Mouse (Mus musculus): ENCODE results near the gene Gfy. TPM values are rescaled to one million over a fixed set of nuclear protein-coding genes. Genes with fewer than 3 reads are reported as not detected.

Gene Gfy
- polyA plus RNA-seq (2016; fragmentation: Nextera tagmentation; extraction: Ambion mirVana), result not detected in 2 replicates

DNA sequence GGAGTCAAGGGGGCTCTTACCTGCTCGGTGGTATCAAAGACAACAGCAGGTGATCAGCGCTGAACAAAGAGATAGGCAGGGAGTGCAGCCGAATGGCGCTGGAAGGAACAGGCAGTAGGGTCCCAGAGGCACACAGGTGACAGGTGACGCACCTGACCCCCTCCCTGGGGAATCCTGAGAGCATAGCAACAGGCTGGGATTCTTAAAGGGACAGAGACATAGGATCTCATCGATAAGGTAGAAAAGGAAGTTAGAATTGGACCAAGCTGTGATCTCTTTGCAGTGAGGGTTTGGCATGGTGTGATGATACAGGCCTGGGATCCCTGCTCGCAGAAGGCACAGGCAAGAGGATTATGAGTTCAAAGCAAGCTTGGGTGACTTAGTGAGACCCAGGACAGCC lies at the start of gene Gfy:
Gfy (minus strand) TSS at position 101 of the 400 bp plus-strand sequence.
- Histone ChIP-seq H3K27ac (ENCODE audit: poor library complexity, severe bottlenecking) (no peak within 1 kb of the TSS), H3K27me3 (replicated peaks) (peaks cover 98% of the 10 kb centered on the region), H3K9me3 (replicated peaks) (no peaks in the 10 kb centered on the region), H3K4me3 (no peak within 1 kb of the TSS), H3K9ac (no peak within 1 kb of the TSS), H3K4me2 (no peak within 1 kb of the TSS), H3K36me3 (no peaks in the 10 kb centered on the region), H3K4me1 (replicated peaks) (peaks cover 38% of the 10 kb centered on the region)
- ATAC-seq (ENCODE audit: insufficient number of reproducible peaks, low FRiP score), result no peak
- WGBS, result 33% methylated on average over 7 of the region's 7 CpGs

DNA sequence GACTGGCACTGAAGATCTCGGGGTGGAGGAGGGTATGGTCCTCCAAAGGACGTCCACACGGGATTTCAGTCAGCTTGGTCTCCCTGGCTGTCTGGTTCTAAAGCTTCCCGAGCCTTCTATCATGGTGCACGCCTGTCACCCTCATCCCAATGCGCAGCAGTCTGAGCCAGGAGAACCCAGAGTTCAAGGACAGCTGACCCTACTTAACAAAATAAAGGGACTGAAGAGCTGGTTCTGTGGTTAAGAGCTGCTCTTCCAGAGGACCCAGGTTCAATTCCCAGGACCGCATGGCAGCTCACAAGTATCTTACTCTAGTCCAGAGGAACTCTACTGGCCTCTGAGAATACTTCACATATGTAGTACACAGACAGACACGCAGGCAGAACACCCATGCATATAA lies 49.7 kb upstream of the Gfy start:
- Histone ChIP-seq H3K27ac (ENCODE audit: poor library complexity, severe bottlenecking) (no peak overlapping the region), H3K4me1 (replicated peaks) (peaks cover 30% of the 10 kb centered on the region), H3K4me3 (no peak overlapping the region), H3K9ac (no peak overlapping the region), H3K4me2 (no peak overlapping the region), H3K9me3 (replicated peaks) (no peaks in the 10 kb centered on the region), H3K27me3 (replicated peaks) (no peaks in the 10 kb centered on the region), H3K36me3 (peaks cover 90% of the 10 kb centered on the region)
- WGBS, result 86% methylated on average over 8 of the region's 8 CpGs
- ATAC-seq (ENCODE audit: insufficient number of reproducible peaks, low FRiP score), result no peak

DNA sequence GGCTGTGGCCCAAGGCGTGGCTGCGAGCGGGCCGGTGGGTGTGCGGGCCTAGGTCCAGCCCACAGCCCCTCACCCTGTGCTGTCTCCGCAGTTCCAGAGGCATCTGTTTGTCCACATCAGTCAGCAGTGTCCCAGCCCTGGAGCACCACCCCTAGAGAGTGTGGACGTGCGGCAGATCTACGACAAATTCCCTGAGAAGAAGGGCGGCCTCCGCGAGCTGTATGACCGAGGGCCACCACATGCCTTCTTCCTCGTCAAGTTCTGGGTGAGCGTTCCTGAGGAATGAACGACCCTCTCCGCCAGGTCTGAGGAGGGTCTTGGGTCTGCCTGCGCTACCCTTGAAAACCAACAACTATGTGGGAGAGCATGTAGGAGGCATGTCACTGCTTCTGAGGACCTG lies 49.2 kb upstream of the Gfy start:
- H3K36me3 ChIP-seq, result peaks cover 90% of the 10 kb centered on the region
- H3K4me1 ChIP-seq (replicated peaks), result peaks cover 25% of the 10 kb centered on the region
- no peaks in the 10 kb centered on the region for H3K27me3 ChIP-seq (replicated peaks)
- no peak overlapping the region for H3K4me3 ChIP-seq
- H3K4me2 ChIP-seq, result no peak overlapping the region
- no peaks in the 10 kb centered on the region for H3K9me3 ChIP-seq (replicated peaks)
- peak; percentile 41; the same call in 1 of the 2 replicates for ATAC-seq (ENCODE audit: insufficient number of reproducible peaks, low FRiP score)
- 90% methylated on average over 18 of the region's 18 CpGs for WGBS
- H3K9ac ChIP-seq, result no peak overlapping the region
- no peak overlapping the region for H3K27ac ChIP-seq (ENCODE audit: poor library complexity, severe bottlenecking)

DNA sequence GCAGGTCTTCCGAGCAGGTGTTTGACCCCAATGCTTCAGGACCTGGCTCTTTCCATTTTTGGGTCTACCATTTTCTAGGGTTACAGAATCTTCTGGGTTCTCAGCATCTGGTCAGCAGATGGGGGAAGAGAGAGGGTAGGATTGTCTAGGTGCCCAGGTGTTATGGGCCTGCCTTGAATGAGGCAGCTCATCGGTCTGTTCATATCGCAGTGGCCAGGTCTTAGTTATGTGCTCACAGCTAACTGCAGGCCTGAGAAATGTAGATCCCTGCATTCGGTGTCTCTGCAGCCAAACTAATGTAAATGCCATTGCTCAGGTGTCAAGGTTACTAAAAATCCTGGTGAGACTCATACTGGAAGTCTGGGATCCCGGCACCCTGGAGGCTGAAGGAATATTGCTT lies 47.1 kb upstream of the Gfy start:
- no peaks in the 10 kb centered on the region for H3K9me3 ChIP-seq (replicated peaks)
- H3K36me3 ChIP-seq, result peaks cover 90% of the 10 kb centered on the region
- H3K4me2 ChIP-seq, result no peak overlapping the region
- H3K9ac ChIP-seq, result no peak overlapping the region
- H3K27ac ChIP-seq (ENCODE audit: poor library complexity, severe bottlenecking), result no peak overlapping the region
- no peak for ATAC-seq (ENCODE audit: insufficient number of reproducible peaks, low FRiP score)
- H3K4me3 ChIP-seq, result no peak overlapping the region
- no peaks in the 10 kb centered on the region for H3K27me3 ChIP-seq (replicated peaks)
- WGBS, result 92% methylated on average over 5 of the region's 5 CpGs
- H3K4me1 ChIP-seq (replicated peaks), result peaks cover 5% of the 10 kb centered on the region; the same call in 1 of the 2 replicates

DNA sequence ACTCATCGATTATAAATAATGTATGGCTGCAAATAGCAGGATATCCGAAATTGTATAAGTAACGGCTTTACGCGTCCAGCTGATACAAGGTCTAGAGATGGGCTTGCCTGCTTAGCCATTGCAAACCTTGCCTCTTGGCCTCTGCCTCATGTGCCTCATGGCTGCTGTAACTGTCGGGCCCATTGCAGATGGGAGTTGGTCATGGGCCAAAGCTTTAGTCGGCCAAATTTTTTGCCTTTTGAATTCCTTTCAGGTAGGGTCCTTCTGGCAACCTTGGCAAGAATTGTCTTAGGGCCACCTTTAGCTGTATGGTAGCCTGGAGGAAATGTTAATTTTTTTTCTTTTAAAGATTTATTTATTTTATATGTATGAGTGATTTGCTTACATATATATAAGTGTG lies 45.5 kb upstream of the Gfy start:
- Histone ChIP-seq H3K36me3 (peaks cover 96% of the 10 kb centered on the region), H3K4me1 (replicated peaks) (no peaks in the 10 kb centered on the region), H3K27ac (ENCODE audit: poor library complexity, severe bottlenecking) (no peak overlapping the region), H3K9ac (no peak overlapping the region), H3K4me2 (no peak overlapping the region), H3K4me3 (no peak overlapping the region), H3K27me3 (replicated peaks) (no peaks in the 10 kb centered on the region), H3K9me3 (replicated peaks) (no peaks in the 10 kb centered on the region)
- 94% methylated on average over 7 of the region's 7 CpGs for WGBS
- no peak for ATAC-seq (ENCODE audit: insufficient number of reproducible peaks, low FRiP score)

DNA sequence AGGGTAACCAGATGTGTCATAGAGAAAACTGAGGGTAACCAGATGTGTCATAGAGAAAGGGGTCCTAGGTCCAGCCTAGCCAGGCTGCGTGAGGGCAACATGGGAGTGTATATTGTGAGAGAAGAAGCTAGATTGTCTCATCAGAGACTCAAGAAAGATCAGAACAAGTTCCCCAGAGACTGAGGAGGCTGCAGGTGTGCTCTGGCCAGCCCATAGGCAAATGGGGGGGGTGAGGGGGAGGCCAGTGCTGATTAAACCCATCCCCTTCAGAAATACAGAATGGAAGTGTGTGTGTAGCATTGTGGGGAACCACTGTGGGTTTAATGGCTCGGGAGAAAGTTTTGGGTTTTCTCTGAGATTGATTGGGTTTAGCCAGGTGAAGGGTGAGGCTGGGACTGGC lies 42.3 kb upstream of the Gfy start:
- Histone ChIP-seq H3K27ac (ENCODE audit: poor library complexity, severe bottlenecking) (no peak overlapping the region), H3K9me3 (replicated peaks) (no peaks in the 10 kb centered on the region), H3K36me3 (peaks cover 94% of the 10 kb centered on the region), H3K4me1 (replicated peaks) (peaks cover 29% of the 10 kb centered on the region), H3K27me3 (replicated peaks) (no peaks in the 10 kb centered on the region), H3K9ac (no peak overlapping the region), H3K4me2 (no peak overlapping the region), H3K4me3 (no peak overlapping the region)
- no peak for ATAC-seq (ENCODE audit: insufficient number of reproducible peaks, low FRiP score)
- WGBS, result 79% methylated on average over 2 of the region's 2 CpGs

DNA sequence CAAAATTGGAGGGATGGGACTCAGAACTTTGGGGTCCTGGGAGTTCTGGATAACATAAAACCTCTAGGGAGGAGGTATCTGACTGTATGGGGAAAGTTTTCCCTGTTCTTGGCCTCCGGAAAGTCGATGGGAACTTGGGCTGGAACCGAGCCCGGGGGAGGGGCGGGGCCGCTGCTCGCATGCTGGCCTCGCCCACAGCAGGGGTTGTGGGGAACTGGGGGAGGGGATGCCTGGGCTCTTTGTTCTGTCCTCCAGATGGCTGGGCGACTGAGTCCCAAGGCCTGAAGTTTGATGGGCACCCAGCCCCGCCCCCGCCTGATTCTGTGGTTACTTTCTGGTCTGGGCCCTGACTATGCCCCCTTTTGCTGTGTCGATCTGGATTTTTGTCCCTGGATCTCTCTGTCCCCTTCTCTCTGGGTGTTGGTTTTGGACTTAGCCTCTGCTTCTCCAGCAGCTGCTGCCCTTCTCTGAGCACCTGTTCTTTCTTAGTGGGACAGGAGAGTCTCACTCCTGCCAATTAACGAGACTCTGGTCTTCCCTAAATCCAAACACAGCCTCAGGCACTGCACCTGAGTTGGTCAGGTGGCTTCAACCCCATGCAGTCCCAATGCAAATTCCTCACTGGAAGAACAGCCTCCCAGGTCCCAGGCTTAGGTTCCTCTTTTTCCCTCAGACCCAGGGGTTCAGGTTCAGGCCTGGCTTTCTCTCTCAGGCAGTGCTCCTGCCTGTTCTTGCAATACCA lies 37.2 kb upstream of the Gfy start:
- 2% methylated on average over 13 of the region's 13 CpGs for WGBS
- Histone ChIP-seq H3K9me3 (replicated peaks) (no peaks in the 10 kb centered on the region), H3K4me3 (peak overlapping the region; percentile 62), H3K27ac (ENCODE audit: poor library complexity, severe bottlenecking) (peak overlapping the region; percentile 94), H3K4me1 (replicated peaks) (peaks cover 35% of the 10 kb centered on the region), H3K4me2 (peak overlapping the region; percentile 90), H3K9ac (peak overlapping the region; percentile 87), H3K27me3 (replicated peaks) (peaks cover 9% of the 10 kb centered on the region), H3K36me3 (peaks cover 45% of the 10 kb centered on the region)
- ATAC-seq (ENCODE audit: insufficient number of reproducible peaks, low FRiP score), result peak; percentile 81

DNA sequence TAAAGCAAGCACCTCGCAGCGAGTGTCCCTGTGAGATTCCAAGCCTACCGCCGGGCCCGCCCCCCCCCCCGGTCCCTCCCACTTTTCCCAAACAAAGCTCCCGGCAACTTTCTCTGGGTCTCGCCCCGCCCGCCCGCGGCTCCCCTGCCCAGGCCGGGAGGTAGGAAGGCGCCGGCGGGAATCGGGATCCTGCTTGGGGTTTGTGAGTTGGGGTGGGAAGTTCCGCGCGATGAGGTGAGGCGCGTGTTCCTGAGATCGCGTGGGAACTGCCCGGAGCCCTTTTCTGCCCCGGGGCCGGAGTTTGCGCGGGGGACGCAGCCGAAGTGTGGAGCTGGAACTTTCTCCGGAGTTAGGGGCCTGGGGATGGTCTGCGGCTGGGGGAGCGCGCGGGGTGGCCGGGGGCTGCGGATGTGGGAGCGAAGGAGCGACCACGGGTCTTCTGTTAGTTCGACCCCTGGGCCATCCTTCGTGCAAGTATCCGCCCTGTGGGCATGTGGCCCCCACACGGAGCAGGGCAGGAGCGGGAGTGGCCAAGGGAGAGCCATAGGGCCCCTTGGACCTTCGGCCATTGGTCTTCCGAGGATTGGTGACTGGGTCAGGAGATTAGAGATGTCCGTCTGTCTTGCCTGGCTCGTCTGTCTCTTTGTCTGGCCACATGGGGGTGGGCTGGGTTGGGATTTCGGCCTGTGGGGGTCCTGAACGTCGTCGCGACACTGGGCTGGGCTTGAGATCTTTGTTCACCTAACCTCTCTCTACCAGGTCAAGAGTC lies 36.5 kb upstream of the Gfy start, which contains the start of gene Tead2:
Tead2 (plus strand) TSS at position 81 of the 769 bp plus-strand sequence.
- ATAC-seq (ENCODE audit: insufficient number of reproducible peaks, low FRiP score), result peak; percentile 59
- Histone ChIP-seq H3K4me3 (peak within 1 kb of the TSS; percentile 62), H3K36me3 (peaks cover 38% of the 10 kb centered on the region), H3K9ac (peak within 1 kb of the TSS; percentile 87), H3K4me1 (replicated peaks) (peaks cover 39% of the 10 kb centered on the region), H3K27ac (ENCODE audit: poor library complexity, severe bottlenecking) (peak within 1 kb of the TSS; percentile 94), H3K9me3 (replicated peaks) (no peaks in the 10 kb centered on the region), H3K27me3 (replicated peaks) (peaks cover 16% of the 10 kb centered on the region), H3K4me2 (peak within 1 kb of the TSS; percentile 90)
- WGBS, result under 1% methylated on average over 55 of the region's 55 CpGs

DNA sequence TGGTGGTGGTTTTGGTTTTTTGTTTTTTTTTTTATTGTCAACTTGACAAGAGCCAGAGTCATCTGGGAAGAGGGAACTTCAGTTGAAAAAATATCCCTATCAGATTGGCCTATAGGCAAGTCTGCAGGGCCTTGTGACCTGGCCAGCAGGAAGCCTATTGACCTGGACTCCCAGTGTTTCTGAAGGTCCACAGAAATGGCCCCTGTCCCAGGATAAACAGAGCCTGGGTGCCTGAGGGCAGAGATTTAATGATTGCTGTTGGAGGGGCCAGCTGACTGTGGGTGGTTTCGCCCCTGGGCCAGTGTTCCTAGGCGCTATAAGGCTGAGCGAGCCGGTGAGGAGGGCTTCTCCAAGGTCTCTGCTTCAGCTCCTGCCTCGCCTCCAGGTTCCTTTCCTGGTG lies 34.3 kb upstream of the Gfy start:
- Histone ChIP-seq H3K4me3 (no peak overlapping the region), H3K9ac (no peak overlapping the region), H3K27ac (ENCODE audit: poor library complexity, severe bottlenecking) (no peak overlapping the region), H3K27me3 (replicated peaks) (peaks cover 25% of the 10 kb centered on the region), H3K9me3 (replicated peaks) (no peaks in the 10 kb centered on the region), H3K4me1 (replicated peaks) (peaks cover 29% of the 10 kb centered on the region), H3K36me3 (peaks cover 17% of the 10 kb centered on the region), H3K4me2 (no peak overlapping the region)
- no peak for ATAC-seq (ENCODE audit: insufficient number of reproducible peaks, low FRiP score)
- WGBS, result 73% methylated on average over 5 of the region's 5 CpGs

DNA sequence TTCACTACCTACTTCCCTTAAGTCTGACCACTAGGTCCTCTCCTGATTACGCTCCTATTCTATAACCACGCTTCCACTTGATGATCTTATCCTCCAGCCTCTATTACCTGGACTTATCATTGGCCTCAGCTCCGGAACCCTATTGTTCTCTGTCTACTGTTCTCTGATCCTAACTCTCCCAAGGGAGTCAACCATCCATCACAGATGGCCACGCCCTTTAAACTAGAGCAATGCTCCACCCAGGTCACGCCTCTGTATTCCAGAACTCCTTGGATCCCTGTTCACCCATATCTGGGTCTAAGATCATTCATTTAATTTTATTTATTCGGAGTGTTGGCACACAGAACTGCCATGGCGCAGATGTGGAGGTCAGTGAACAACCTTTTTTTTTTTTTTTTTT lies 33.0 kb upstream of the Gfy start:
- H3K4me3 ChIP-seq, result no peak overlapping the region
- no peak overlapping the region for H3K27ac ChIP-seq (ENCODE audit: poor library complexity, severe bottlenecking)
- ATAC-seq (ENCODE audit: insufficient number of reproducible peaks, low FRiP score), result no peak
- H3K36me3 ChIP-seq, result peaks cover 4% of the 10 kb centered on the region
- no peaks in the 10 kb centered on the region for H3K9me3 ChIP-seq (replicated peaks)
- H3K9ac ChIP-seq, result no peak overlapping the region
- H3K27me3 ChIP-seq (replicated peaks), result peaks cover 25% of the 10 kb centered on the region
- H3K4me2 ChIP-seq, result peak overlapping the region; percentile 52; the same call in 1 of the 2 replicates
- H3K4me1 ChIP-seq (replicated peaks), result peaks cover 16% of the 10 kb centered on the region
- 65% methylated on average over 7 of the region's 7 CpGs for whole genome bisulfite sequencing

DNA sequence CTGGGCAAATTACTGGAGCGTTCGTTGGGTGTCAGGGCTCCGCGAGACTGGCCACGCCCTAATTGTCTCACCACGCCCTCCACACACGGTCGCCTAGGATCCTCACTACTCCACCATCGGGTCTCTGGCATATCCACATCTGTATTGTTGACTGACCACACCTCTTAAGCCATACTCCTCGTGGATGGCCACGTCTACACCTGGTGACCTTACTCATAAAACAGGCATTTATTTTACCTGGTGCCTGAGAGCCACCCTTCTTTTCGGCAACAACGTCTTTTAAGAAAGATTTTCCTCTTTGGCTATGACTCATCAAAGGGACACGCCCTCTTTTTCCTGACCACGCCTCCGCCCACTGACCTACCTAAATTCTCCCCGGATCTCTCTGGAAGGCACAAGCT lies 32.5 kb upstream of the Gfy start, which contains the start of gene Dkkl1:
Dkkl1 (minus strand) TSS at position 297 of the 401 bp plus-strand sequence.
- peaks cover 25% of the 10 kb centered on the region for H3K27me3 ChIP-seq (replicated peaks)
- no peak within 1 kb of the TSS for H3K9ac ChIP-seq
- peaks cover 11% of the 10 kb centered on the region for H3K4me1 ChIP-seq (replicated peaks)
- H3K27ac ChIP-seq (ENCODE audit: poor library complexity, severe bottlenecking), result no peak within 1 kb of the TSS
- H3K9me3 ChIP-seq (replicated peaks), result no peaks in the 10 kb centered on the region
- no peak for ATAC-seq (ENCODE audit: insufficient number of reproducible peaks, low FRiP score)
- H3K4me2 ChIP-seq, result peak within 1 kb of the TSS; percentile 52
- peak within 1 kb of the TSS; percentile 14; the same call in 1 of the 2 replicates for H3K4me3 ChIP-seq
- H3K36me3 ChIP-seq, result no peaks in the 10 kb centered on the region
- 4% methylated on average over 17 of the region's 17 CpGs for WGBS
